Mouse (Mus musculus): ENCODE results near the gene Zpbp.

Zpbp gene

GRCm38 (mm10) chr11:11461635-11462560 lies at the start of gene Zpbp, which contains the start of gene Spata48:
Gene Zpbp (minus strand): TSS chr11:11462408.
Gene Spata48 (plus strand): TSS chr11:11462094.
- in situ Hi-C loops (cut with MboI, MseI), result loop anchor here (5.0 kb wide), 1 partner anchor 35 kb away; no protein-coding TSS in a partner anchor

DNA sequence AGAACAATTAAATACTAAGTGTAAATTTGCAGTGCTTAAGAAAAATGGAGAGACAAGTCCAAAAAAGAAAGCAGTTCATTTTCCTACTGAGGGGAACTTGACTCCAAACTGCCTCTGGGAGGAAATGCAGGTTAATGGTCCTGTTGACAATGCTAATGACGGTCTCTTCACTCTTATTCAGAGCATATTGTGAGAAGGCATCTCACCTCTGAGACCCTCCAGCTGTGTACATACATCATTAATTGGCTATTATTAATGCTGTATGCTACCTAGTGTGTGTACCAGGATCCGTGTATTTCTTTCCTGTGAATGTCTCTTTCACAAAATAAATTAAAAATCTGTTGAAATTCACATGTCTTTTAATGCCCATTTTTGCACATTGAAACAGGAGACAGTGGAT lies 47.2 kb upstream of the Zpbp start:
- in situ Hi-C loops (cut with MboI, MseI), result no loop called here

DNA sequence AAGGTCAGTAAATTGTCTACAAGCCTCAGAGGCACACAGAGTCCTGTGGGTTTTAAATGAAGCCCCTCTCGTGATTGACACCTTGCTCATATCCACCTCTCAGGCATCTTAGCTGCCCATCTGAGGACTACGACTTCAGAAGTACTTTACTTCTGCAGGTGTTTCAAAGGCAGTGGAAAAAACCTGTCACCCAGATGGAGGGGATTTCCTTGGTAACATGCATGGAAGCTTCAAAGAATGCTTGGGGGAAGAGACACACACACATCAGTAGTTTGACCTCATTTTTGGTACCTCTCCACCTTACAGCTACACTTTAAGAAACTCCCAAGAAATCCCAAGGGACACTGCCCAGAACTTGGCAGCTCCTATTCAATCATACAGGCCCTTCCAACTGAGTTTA lies 44.0 kb upstream of the Zpbp start:
- in situ Hi-C loops (cut with MboI, MseI), result no loop called here

DNA sequence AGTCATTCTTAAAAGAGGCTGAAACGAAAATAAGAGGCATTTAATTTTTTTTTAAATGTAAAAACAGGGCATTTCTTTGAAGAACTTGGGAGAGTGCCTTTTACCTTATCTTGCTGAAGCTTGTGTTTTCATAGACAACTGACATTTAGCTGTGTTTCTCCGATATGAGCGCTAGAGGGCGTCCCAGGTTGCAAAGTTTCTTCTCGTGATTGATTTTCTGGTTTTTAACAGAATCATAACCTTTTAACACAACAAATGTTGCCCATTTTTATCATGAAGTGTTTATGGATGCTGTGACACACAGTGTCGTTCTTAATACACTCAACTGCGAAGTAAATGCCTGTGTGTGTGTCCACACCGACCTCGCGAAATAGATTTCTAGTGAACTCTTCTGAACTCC lies 37.7 kb upstream of the Zpbp start:
- in situ Hi-C loops (cut with MboI, MseI), result loop anchor here (5.0 kb wide), 2 partner anchors 38 to 182 kb away; partner anchors contain the start of genes Spata48 and Zpbp

DNA sequence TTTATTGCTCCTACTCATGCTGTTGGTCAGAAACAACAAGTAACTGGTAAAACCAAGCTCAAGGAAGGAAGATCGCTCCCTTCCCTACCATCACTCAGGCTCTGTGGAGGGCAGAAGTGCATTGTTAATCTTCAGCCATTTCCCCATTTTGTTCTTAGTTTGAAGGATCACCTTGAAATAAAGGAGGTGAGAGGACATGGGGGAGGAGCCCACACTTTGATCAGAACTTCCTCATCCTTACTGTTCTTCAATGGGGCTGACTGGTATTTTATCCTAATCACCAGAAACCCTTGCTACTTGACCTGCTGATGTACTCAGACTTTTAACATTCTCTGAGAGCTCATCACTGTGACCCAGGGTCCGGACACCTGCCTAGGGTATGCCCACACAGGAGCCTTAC lies 33.5 kb upstream of the Zpbp start:
- in situ Hi-C loops (cut with MboI, MseI), result loop anchor here (5.0 kb wide), 1 partner anchor 33 kb away; the partner anchor contains the start of genes Spata48 and Zpbp

DNA sequence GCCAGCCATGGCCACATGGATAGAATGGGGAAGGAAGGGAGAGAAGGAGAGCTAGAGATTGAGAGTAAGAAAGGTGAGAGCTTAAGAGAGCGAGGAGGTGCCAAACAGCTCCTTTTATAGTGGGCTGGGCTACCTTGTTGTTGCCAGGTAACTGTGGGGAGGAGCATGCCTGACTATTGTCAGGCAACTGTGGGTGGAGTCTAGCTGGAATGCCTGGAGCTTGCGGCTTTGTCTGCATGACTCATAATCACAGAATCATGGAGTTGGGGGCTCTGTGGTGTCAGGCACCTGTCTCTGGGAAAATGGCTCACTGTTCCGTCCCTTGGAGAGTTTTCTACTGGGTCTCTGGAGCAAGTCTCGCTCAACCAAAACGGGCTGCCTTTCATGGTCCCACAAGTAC lies 29.8 kb upstream of the Zpbp start:
- in situ Hi-C loops (cut with MboI, MseI), result no loop called here

GRCm38 (mm10) chr11:11484378-11484777 lies 22.2 kb upstream of the Zpbp start:
- in situ Hi-C loops (cut with MboI, MseI), result no loop called here

DNA sequence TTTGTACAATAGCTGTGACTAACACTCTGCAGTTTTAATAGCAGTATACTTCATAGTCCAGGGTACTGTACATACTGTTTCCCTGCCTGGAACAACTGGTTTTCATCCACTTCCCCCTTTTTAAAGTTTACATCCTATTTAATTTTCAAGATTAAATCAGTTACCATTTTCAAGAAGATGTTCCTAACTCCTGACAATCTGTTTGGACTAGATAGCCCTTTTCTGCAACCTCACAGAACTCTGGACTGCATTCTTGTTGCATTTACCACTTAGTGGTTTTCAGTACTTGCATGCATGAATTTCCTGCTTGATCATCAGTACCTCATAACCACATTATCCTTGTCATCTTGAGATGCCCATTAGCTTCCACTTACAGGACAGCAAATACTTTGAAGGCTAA lies 6.7 kb upstream of the Zpbp start:
- in situ Hi-C loops (cut with MboI, MseI), result no loop called here

DNA sequence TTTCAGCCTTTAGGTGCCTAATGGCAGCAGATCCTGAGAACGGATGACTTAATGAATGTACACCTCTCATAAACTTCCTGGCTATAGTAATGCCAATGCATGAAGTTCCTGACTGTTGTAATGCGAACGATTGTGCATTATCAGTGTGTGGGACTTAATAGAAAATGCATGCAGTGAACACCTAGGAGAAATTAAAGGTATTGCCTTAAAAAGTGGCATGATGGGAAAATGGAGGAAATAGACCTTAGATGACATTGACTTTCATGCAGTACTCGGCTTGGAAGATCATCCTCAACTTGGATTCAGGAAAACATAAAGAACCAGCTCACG lies 318 bp upstream of the Zpbp start:
- in situ Hi-C loops (cut with MboI, MseI), result loop anchor here (5.0 kb wide), 1 partner anchor 35 kb away; no protein-coding TSS in a partner anchor

DNA sequence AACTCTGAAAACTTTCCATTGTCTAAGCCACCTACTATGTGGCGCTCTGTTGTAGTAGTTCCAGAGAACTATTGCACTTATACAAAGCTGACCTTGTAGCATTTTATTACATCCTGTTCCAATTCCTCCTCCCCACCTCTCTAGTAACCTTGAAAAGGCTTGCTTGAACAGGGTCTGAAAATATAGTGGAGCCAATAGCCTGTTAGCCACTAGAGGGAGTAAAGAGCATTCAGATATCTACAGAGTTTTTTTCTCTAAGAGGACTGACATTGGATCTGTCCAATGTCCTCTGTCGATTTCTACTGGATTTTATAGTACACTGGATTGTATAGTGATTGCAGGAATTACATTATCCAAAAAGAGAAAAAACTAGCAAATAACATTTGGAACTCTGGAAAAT lies 7.2 kb downstream of the Zpbp start:
- in situ Hi-C loops (cut with MboI, MseI), result loop anchor here (5.0 kb wide), 1 partner anchor 332 kb away; no protein-coding TSS in a partner anchor

- in situ Hi-C loops (cut with MboI, MseI), result loop anchor here (10.0 kb wide), 1 partner anchor 1753 kb away; no protein-coding TSS in a partner anchor
Measured at GRCm38 (mm10) chr11:11417356-11417755, 44.9 kb downstream of the Zpbp start.

GRCm38 (mm10) chr11:11414188-11414587 lies 48.0 kb downstream of the Zpbp start:
- in situ Hi-C loops (cut with MboI, MseI), result loop anchor here (10.0 kb wide), 1 partner anchor 1749 kb away; no protein-coding TSS in a partner anchor

- in situ Hi-C loops (cut with MboI, MseI), result no loop called here
Measured at GRCm38 (mm10) chr11:11394686-11395085, 67.5 kb downstream of the Zpbp start.

DNA sequence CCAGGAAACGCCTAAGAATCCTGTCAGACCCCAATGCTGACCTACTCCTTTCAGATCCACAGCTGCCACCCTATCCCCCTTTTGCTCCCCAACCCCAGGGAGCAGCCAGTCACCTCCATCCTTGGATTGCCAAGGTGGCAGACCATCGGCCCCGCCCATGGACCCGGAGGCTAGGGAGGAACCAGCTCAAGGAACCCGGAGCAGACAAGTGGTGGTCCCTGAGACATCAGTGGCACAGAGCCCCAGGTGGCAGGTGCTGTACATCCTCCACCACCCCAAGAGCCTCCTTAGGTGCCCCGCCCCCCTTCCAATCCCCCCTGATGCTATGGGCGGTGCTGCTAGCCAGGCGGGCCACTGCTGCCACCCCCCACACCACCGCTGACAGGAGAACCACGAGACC lies 69.0 kb downstream of the Zpbp start:
- in situ Hi-C loops (cut with MboI, MseI), result no loop called here

GRCm38 (mm10) chr11:11371305-11371704 lies 90.9 kb downstream of the Zpbp start:
- in situ Hi-C loops (cut with MboI, MseI), result no loop called here

DNA sequence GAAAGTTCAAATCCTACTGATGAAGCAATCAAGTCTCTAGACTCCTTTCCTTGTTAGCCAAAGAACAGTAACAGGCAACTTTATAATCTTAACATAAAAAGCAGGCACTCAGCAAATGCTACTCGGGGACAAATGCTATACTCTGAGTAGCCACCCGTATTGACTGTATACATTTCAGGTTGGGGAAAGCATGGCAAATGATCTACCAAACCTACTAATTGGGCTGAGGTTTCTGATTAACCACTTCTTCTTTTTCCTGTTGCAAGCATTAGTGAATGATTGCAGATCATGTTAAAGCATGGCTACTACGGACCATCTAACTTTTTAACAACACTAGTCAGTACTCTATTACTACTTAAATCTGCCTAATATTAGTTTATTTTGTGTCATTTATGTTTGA lies 178.7 kb downstream of the Zpbp start:
- in situ Hi-C loops (cut with MboI, MseI), result no loop called here

DNA sequence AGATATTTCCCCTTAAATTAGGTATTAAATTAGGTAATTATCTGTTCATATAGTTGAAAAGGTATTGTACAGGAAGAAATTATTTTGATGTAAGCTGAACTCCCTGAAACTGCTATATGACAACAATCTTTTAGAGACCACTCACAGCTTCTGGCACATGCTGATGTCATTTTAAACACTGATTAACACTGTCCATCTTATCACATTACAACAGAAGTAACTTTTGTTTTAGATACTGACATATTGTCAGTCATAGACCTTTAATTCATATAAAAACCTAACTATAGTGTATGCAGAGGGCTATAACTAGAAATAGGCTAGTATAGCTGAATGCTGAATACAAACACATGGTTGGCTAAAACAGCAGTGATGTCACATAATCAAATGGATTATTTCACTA lies 182.1 kb downstream of the Zpbp start:
- in situ Hi-C loops (cut with MboI, MseI), result no loop called here

- in situ Hi-C loops (cut with MboI, MseI), result no loop called here
Measured at GRCm38 (mm10) chr11:11257348-11257747, 204.9 kb downstream of the Zpbp start.

GRCm38 (mm10) chr11:11242694-11243377 lies 219.4 kb downstream of the Zpbp start:
- in situ Hi-C loops (cut with MboI, MseI), result loop anchor here (25.0 kb wide), 1 partner anchor 544 kb away; no protein-coding TSS in a partner anchor

GRCm38 (mm10) chr11:11239346-11239745 lies 222.9 kb downstream of the Zpbp start:
- in situ Hi-C loops (cut with MboI, MseI), result loop anchor here (25.0 kb wide), 1 partner anchor 548 kb away; no protein-coding TSS in a partner anchor
